Mouse (Mus musculus) heart, embryonic 15.5 days (tissue): ENCODE results near the gene Hist1h3e. TPM values are rescaled to one million over a fixed set of nuclear protein-coding genes. Genes with fewer than 3 reads are reported as not detected.
A peak's percentile ranks its signal among the peaks of the same experiment; 100 is the strongest.
"Not testable (repeated sequence)": the region's sequence is repeated elsewhere in the genome, so short reads cannot be mapped to it uniquely, and the experiment has no call there.

Experiments
- ATAC-seq: fragments of 200-750 bp; cut with Nextera tagmentation; replicated peaks from 2 replicates; pipeline ENCODE4 v1.8.0; 2017; ENCODE audit warnings: low read depth, moderate TSS enrichment; ENCODE audit not compliant: insufficient number of reproducible peaks, insufficient read depth, low FRiP score
- H3K27ac ChIP-seq: fragments of 300-500 bp; sonication (generic); 2 replicates; pipeline ENCODE4 v1.5.1; 2015; ENCODE audit warnings: mild to moderate bottlenecking, inconsistent platforms
- H3K27me3 ChIP-seq: fragments of 300-500 bp; sonication (generic); 2 replicates; pipeline ENCODE4 v1.6.1; 2015; ENCODE audit warnings: inconsistent platforms
- H3K36me3 ChIP-seq: fragments of 300-500 bp; sonication (generic); 2 replicates; pipeline ENCODE4 v1.6.1; 2015; ENCODE audit warnings: mild to moderate bottlenecking, inconsistent platforms
- H3K4me1 ChIP-seq: fragments of 300-500 bp; sonication (generic); replicated peaks from 2 replicates; pipeline ENCODE4 v1.6.1; 2015; ENCODE audit warnings: inconsistent platforms
- H3K4me2 ChIP-seq: fragments of 300-500 bp; sonication (generic); 2 replicates; pipeline ENCODE4 v1.6.1; 2015; ENCODE audit warnings: inconsistent platforms, mild to moderate bottlenecking, moderate library complexity
- H3K4me3 ChIP-seq: fragments of 300-500 bp; sonication (generic); 2 replicates; pipeline ENCODE4 v1.5.1; 2015; ENCODE audit warnings: mild to moderate bottlenecking, inconsistent platforms
- H3K9ac ChIP-seq: fragments of 300-500 bp; sonication (generic); 2 replicates; pipeline ENCODE4 v1.6.1; 2015; ENCODE audit warnings: mild to moderate bottlenecking, inconsistent platforms
- H3K9me3 ChIP-seq: fragments of 300-500 bp; sonication (generic); replicated peaks from 2 replicates; pipeline ENCODE4 v1.6.1; 2016; ENCODE audit warnings: inconsistent platforms
- WGBS: fragments of 180-500 bp; shearing (Covaris S2); methylation state at CpG from one replicate; pipeline ENCODE4 v1.1.7; 2015; ENCODE audit warnings: mixed read lengths; 5-methylcytosine and 5-hydroxymethylcytosine counted together
- polyA plus RNA-seq: library from polyadenylated mRNA; unstranded; fragments of >200 nt; fragmentation: Nextera tagmentation; extraction: Ambion mirVana; gene quantifications from 2 replicates; pipeline ENCODE4 v1.2.1, GENCODE M21; 2015

Hist1h3e gene
- polyA plus RNA-seq, 1 experiment from 2014 or later: 1.7 TPM

GRCm38 (mm10) chr13:23534368-23535131 lies 27.6 kb downstream of the Hist1h3e start:
- no peak for ATAC-seq
- Histone ChIP-seq H3K36me3 (no peaks in the 10 kb centered on the region), H3K4me3 (peak overlapping the region; percentile 56), H3K9me3 (no peaks in the 10 kb centered on the region), H3K27me3 (no peaks in the 10 kb centered on the region), H3K4me1 (peaks cover 35% of the 10 kb centered on the region), H3K27ac (peak overlapping the region; percentile 92), H3K9ac (peak overlapping the region; percentile 53), H3K4me2 (peak overlapping the region; percentile 79)
- WGBS: 2% methylated on average over 15 of the region's 15 CpGs

- H3K4me3 ChIP-seq: peak within 1 kb of the TSS; percentile 56
- under 1% methylated on average over 25 of the region's 53 CpGs for WGBS
Observed at GRCm38 (mm10) chr13:23533560-23534367, 28.4 kb downstream of the Hist1h3e start, which contains the start of gene Hist1h2af. TSS of gene Hist1h2af (plus strand) at chr13:23533906.

GRCm38 (mm10) chr13:23532262-23533075 lies 29.7 kb downstream of the Hist1h3e start:
- H3K4me1 ChIP-seq: peaks cover 44% of the 10 kb centered on the region
- H3K4me3 ChIP-seq: peak overlapping the region; percentile 56
- 23% methylated on average over 9 of the region's 9 CpGs for WGBS
- H3K9ac ChIP-seq: peak overlapping the region; percentile 59; the same call in 1 of the 2 replicates
- no peak for ATAC-seq
- peak overlapping the region; percentile 79 for H3K4me2 ChIP-seq
- peak overlapping the region; percentile 92 for H3K27ac ChIP-seq
- no peaks in the 10 kb centered on the region for H3K27me3 ChIP-seq
- no peaks in the 10 kb centered on the region for H3K9me3 ChIP-seq
- no peaks in the 10 kb centered on the region for H3K36me3 ChIP-seq

More at GRCm38 (mm10) chr13:23533560-23534367, 28.4 kb downstream of the Hist1h3e start, which contains the start of gene Hist1h2af:
- Histone ChIP-seq H3K9ac (peak within 1 kb of the TSS; percentile 59), H3K4me2 (peak within 1 kb of the TSS; percentile 79), H3K27ac (peak within 1 kb of the TSS; percentile 92), H3K4me1 (peaks cover 39% of the 10 kb centered on the region)
- not testable (repeated sequence) for H3K9me3 ChIP-seq, ATAC-seq, H3K36me3 ChIP-seq, H3K27me3 ChIP-seq

GRCm38 (mm10) chr13:23530901-23531875 lies 31.0 kb downstream of the Hist1h3e start, which contains the start of gene Hist1h4h:
TSS of gene Hist1h4h (plus strand) at chr13:23531050.
- WGBS: under 1% methylated on average over 60 of the region's 70 CpGs
- no peaks in the 10 kb centered on the region for H3K9me3 ChIP-seq
- peaks cover 42% of the 10 kb centered on the region for H3K4me1 ChIP-seq
- H3K4me2 ChIP-seq: peak within 1 kb of the TSS; percentile 79
- ATAC-seq: peak; percentile 84
- H3K27me3 ChIP-seq: no peaks in the 10 kb centered on the region
- H3K4me3 ChIP-seq: peak within 1 kb of the TSS; percentile 56
- peak within 1 kb of the TSS; percentile 92 for H3K27ac ChIP-seq
- H3K9ac ChIP-seq: peak within 1 kb of the TSS; percentile 59
- no peaks in the 10 kb centered on the region for H3K36me3 ChIP-seq

- Histone ChIP-seq H3K36me3 (no peaks in the 10 kb centered on the region), H3K9ac (peak overlapping the region; percentile 59), H3K4me2 (peak overlapping the region; percentile 79), H3K4me3 (peak overlapping the region; percentile 56), H3K27me3 (no peaks in the 10 kb centered on the region), H3K9me3 (no peaks in the 10 kb centered on the region), H3K27ac (peak overlapping the region; percentile 92), H3K4me1 (peaks cover 44% of the 10 kb centered on the region)
- WGBS: under 1% methylated on average over 20 of the region's 20 CpGs
- no peak for ATAC-seq
Observed at GRCm38 (mm10) chr13:23530181-23530900, 31.8 kb downstream of the Hist1h3e start.

- H3K36me3 ChIP-seq: no peaks in the 10 kb centered on the region
- H3K9ac ChIP-seq: peak overlapping the region; percentile 59
- no peaks in the 10 kb centered on the region for H3K27me3 ChIP-seq
- H3K4me2 ChIP-seq: peak overlapping the region; percentile 79
- H3K4me3 ChIP-seq: peak overlapping the region; percentile 56
- no peaks in the 10 kb centered on the region for H3K9me3 ChIP-seq
- ATAC-seq: no peak
- WGBS: 18% methylated on average over 2 of the region's 2 CpGs
- peaks cover 45% of the 10 kb centered on the region for H3K4me1 ChIP-seq
- peak overlapping the region; percentile 92 for H3K27ac ChIP-seq
Observed at GRCm38 (mm10) chr13:23529480-23530165, 32.5 kb downstream of the Hist1h3e start.

GRCm38 (mm10) chr13:23529005-23529404 lies 33.2 kb downstream of the Hist1h3e start:
- H3K27ac ChIP-seq: peak overlapping the region; percentile 92
- no peak overlapping the region for H3K4me3 ChIP-seq
- no peaks in the 10 kb centered on the region for H3K27me3 ChIP-seq
- H3K4me2 ChIP-seq: peak overlapping the region; percentile 79
- no peak overlapping the region for H3K9ac ChIP-seq
- ATAC-seq: no peak
- no peaks in the 10 kb centered on the region for H3K36me3 ChIP-seq
- H3K4me1 ChIP-seq: peaks cover 39% of the 10 kb centered on the region
- 80% methylated on average over 5 of the region's 5 CpGs for WGBS
- H3K9me3 ChIP-seq: no peaks in the 10 kb centered on the region

- ATAC-seq: no peak; the same call in 1 of the 2 replicates
- under 1% methylated on average over 17 of the region's 17 CpGs for WGBS
Observed at GRCm38 (mm10) chr13:23526312-23526711, 35.9 kb downstream of the Hist1h3e start.

GRCm38 (mm10) chr13:23525901-23526300 lies 36.3 kb downstream of the Hist1h3e start:
- H3K27me3 ChIP-seq: no peaks in the 10 kb centered on the region
- peaks cover 22% of the 10 kb centered on the region for H3K4me1 ChIP-seq
- ATAC-seq: no peak
- peak overlapping the region; percentile 36; the same call in 1 of the 2 replicates for H3K9ac ChIP-seq
- no peak overlapping the region for H3K27ac ChIP-seq
- peak overlapping the region; percentile 48 for H3K4me3 ChIP-seq
- H3K36me3 ChIP-seq: no peaks in the 10 kb centered on the region
- no peaks in the 10 kb centered on the region for H3K9me3 ChIP-seq
- peak overlapping the region; percentile 57 for H3K4me2 ChIP-seq
- WGBS: 3% methylated on average over 10 of the region's 10 CpGs

More at GRCm38 (mm10) chr13:23526312-23526711, 35.9 kb downstream of the Hist1h3e start:
- H3K27ac ChIP-seq: peak overlapping the region; percentile 51
- H3K9ac ChIP-seq: peak overlapping the region; percentile 39
- H3K4me2 ChIP-seq: peak overlapping the region; percentile 57
- no peaks in the 10 kb centered on the region for H3K9me3 ChIP-seq
- no peaks in the 10 kb centered on the region for H3K27me3 ChIP-seq
- no peaks in the 10 kb centered on the region for H3K36me3 ChIP-seq
- peak overlapping the region; percentile 48 for H3K4me3 ChIP-seq
- H3K4me1 ChIP-seq: peaks cover 22% of the 10 kb centered on the region
